Mouse (Mus musculus) cerebellum, adult 8-10 months (tissue): ENCODE data around the gene Gyg.
A peak's percentile ranks its signal among the peaks of the same experiment; 100 is the strongest.

Source experiments
- DNase-seq: peaks from one replicate; pipeline ENCODE4 v3.0.0; 2022

Gyg gene

DNA sequence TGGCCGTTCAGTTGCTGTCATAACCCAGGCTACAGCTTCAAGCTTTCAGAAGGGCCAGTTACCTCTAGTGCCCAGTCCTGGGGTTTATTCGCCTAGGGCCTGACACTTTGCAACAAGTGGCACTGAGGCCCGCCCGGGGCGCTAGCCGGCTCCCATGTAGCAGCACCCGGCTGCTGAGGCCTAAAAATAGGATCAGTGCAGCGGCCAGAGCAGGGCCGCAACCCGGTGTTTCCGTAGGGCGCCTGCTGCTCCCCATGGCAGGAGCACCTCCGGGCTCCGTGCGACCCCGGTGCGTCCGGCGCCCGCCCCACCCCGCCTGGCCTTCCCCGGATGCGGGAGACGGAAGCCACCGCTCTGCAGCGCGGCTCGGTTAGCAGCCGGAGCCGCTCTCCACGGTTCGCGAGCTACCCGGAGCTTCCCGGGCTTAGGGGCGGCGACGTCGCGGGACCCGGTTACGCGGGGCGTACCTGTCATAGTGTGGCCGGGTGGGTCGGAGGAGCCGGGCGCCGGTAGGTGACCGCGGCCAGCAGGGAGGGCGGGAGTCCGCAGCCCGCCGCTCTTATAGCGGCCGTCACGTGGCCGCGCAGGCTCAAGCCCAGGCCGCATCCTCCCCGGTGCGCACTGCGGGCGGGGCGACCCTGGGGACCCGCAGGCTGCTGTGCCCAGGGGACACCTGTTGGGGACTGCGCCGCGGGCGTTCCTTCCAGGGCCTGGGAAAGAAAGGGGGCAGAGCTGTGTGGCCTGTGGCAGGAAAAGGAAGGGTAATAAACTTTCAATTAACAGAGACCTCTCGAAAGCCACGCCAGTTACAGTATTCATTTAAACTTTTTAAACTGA, at the start of gene Gyg:
Gyg (minus strand) TSS at position 787 of the 837 bp plus-strand sequence.
- DNase-seq, result peak; percentile 26

DNA sequence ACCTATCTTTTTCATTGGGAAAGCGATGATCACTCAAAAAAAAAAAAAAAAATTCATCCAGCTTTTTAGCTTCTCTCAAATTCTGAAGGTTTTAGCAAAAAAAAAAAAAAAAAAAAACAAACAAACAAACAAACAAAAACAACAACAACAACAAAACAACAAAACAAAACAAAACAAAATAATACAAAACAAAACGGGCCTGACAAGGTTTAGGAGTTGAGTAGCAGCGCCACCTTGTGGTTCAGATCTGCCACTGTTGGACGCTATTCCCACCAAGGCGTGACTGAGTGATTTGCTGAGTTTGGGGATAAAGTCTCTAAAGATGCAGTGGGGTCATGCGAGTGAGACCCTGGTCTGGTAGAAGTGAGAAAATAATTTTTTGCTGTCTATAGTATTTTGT, 43.8 kb upstream of the Gyg start:
- DNase-seq, result peak; percentile 25

DNA sequence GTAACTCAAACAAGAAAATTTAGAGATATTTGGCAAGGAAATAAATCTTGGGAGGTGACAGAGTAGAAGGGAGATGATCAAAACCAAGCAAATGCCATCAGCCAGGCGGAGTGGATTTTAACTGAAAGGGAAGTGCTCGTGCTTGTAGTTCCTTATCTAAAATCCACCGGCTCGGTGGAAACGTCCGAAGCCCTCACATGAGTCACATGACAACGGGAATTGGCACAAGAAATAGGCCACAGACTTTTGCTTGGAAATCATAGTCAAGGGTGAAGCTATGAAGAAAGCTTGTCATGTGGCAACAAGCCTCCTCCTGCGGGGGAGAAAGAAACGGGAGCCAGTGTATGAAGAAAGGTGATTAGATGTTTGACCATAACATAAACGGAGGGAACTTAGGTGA, 42.8 kb upstream of the Gyg start:
- no peak for DNase-seq

DNA sequence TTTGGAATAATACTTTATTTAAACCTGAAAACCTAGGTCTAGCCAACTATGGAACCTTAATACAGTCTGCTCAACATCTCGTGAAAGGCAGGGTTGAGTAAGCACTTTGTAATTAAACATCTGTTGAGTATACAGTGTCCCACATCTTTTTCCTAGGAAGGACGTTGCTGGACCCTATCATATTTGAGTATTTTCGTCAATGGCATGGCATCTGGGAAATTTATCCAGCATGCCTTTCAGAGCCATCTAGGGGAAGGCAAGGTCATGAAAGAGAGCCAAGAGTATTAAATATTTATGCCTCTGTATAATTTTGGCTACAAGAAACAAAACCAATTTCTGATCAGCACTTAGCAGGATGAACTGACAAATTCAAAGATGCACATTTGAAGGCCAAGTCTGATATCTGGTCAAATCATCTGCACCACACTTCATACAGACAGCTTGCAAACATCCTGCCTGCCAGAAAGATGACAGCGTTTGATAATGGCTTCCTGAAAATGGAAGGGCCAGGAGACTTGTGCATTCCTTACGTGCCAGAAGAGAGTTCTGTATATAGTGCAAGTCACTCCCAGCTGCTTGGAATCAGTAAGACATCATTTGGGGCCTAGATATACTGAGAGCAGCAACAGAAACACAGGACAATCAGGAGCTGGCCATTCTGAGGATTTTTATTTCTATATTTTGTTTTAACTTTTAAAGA, 34.0 kb upstream of the Gyg start:
- DNase-seq, result no peak

DNA sequence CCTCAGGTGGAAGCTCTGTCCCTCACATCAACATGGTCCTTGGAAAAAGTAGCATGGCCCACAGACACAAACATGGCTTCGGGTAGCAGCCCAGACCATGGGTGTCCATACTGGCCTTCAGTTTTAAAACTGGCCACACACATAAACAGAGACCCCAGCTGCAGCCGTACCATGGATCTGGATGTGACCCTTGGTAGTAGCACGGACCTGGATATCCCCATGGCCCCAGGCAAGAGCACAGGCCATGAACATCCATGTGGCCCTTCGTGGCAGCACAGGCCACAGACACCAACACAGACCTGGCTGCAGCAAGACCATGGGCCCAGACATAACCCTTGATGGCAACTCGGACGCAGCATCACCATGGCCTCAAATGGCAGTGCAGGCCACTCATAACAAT, 17.3 kb upstream of the Gyg start:
- no peak for DNase-seq

DNA sequence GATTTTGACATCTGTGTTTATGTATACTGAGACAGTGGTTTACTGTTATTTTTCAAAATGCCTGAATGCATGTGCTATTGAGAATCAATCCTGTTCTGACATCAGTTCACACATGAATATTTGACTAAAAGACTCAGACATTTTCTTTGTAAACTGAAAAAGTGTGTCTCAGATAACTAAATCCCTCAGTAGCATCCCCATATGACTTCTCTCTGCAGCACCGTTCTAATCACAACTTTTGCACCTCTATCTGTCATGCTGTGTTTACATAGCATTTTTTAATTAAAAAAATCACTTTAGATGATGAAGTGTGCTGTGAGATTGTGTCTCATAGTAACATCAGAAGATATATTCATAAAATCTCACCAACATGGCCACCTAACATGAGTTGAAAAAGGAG, 12.4 kb upstream of the Gyg start:
- DNase-seq, result no peak

DNA sequence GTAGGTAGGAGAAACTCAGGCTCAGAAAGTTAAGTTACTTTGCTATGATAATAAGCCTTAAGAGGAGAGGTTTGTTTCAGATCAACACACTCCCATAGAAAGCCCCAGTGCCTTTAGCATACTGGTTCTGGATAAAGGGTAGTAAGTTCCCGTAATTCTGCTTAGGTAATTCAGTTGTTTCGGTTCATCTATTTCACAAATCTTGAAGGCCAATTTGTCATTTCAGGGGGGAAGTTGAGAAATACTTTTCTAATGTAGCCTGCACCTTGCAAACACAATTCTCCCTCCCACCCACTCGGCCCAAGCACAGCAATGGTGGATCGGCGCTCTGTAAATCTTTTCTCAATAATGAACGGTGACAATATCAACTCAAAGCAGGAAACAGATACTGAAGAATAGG, 359 bp upstream of the Gyg start:
- DNase-seq, result no peak

DNA sequence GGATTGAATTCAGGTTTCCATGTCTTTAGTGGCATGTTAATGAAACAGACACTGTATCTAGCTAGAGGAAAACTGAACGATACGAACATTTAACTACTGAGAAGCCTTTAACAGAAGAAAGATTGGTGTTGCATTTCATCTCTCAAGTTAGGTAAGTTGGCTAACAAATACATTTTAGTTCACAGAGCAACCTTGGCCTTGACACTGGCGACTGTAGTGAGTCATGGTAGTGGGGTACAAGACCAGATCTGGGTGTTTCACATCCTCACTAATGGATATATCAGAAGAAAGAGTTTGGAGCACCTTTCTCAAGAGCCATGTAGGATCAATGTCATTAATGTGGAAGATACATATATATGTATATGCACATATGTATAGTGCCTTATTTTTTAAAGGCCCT, 3.5 kb downstream of the Gyg start:
- no peak for DNase-seq

DNA sequence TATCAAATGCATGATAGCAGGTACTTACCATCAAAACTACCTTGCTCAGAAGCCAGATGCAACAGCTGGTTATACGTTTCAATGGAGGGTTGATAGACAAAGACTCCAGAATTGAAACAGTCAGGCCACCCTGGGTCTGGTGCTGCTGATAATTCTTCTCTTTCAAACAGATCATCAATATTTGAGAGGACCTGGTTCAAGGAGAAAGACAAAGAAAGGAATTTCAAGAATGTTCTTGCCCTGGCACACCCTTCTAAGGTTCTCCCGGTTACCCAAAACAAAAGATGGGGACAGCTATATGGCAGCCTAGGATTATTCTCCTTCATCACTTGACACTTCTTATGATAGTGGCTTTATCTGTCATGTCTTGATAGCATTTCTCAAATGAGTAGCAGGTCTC, 4.6 kb downstream of the Gyg start:
- no peak for DNase-seq

DNA sequence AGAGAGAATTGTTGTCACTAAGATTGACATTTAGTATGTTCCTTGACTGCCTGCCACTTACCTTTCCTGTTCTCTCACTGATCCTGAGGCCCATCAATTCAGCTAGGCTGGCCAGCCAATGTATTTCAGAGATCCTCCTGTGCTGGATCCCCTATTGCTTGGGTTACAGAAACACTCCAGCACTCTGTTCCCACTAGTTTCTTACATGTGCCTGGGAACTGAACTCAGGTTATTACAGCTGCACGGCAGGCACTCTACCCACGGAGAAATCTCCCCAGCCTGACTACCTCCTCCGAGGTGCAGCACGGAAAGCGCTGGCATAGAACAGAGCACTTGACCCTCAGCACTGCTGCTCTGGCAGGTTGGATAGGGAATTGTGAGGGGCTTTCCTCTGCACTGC, 7.5 kb downstream of the Gyg start:
- DNase-seq, result no peak

DNA sequence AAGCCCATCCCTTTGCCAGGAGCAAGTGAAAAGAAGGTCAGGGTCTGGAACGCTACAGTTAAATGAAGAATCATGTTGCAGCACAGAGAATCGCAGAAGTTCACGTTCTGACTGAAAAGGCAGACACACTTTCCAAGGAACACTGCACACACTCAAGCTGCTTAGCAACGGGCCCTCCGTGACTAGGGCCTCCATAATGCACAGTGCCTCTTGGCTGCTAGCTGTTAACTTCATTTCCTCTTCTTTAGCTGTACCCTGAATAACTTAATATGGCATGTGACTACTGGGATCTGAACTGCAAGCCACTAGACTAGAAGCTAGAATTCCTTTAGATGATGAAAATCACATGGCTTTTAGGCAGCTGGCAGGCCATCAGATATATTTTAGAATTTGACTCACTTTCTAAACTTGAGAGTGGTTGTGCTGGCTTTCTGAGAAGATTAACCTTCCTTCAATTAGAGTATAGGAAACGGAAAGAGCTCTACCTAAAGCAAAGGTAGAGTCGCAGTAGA, 8.2 kb downstream of the Gyg start:
- DNase-seq, result no peak

DNA sequence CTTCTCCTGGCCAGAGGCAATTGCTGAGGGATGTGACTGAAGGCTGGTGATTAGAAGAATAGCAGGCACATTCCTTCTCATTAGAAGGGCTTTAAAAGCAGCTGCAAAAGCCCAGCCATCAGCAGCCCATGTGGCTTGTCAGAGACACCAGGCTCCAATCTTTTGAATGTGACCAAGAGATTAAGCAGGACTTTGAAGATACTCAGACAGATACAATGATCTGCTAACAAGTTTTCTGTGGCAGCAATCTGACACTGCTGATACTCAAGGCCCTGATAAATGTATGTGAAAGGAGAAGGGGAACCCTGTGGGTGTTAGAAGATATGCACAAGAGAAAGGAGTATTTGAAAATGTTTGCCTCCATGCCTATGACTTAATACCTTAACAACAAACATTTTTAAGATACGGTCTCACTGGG, 9.4 kb downstream of the Gyg start:
- no peak for DNase-seq

DNA sequence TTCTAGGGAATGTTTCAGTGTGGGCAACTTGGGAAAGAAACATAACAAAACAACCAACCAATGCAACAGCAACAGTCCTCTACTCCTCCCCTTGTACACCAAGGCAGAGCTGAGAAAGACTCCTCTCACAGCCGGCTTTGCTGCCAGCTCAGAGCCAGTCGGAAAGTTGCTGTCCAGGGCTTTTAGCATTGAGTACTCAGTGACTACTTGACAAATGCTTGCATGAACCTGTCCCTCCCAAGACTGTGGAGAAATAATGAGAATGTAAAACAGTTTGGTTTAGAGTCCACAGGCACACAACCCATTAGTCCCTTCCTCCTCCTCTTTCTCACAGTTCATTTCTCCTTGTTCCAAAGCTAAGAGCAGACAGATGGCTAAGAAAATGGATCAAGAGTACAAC, 10.7 kb downstream of the Gyg start:
- DNase-seq, result no peak

DNA sequence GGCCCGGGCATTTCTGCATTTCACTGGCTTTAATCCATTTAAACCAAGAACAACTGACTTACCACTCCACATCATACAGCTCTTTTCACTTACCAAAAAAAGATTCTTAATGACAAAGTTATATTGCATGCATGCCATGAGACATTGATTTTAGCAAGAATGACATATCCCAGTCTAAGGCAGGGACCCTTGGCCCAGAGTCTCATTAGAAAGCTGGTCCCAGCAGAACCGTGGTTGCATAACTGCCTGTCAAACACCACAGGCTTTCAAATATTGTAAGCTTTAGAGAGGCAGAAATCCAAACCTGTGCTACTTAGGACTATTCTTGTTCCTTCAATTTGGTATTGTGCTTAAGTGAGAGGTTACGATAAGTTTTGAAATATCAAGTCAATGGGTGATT, 11.4 kb downstream of the Gyg start:
- DNase-seq, result no peak

DNA sequence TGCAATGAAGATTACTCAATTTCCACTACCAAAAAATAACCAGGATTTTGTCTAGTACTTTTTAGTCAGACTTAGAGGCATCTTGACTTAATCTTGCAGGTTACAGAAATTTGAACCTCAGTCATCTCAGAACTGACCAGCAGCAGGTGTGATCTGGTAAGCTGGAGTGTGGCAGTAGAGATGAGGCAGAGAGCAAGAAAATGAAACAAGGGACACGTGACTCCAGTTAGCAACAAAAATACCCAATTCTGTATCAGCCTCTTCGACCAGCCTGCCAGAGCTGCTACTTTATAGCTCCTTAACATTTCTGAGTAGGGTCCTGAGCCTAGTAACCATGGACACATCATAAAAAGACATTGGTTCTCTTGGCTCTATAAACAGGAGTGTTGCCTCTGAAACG, 12.5 kb downstream of the Gyg start:
- DNase-seq, result no peak

DNA sequence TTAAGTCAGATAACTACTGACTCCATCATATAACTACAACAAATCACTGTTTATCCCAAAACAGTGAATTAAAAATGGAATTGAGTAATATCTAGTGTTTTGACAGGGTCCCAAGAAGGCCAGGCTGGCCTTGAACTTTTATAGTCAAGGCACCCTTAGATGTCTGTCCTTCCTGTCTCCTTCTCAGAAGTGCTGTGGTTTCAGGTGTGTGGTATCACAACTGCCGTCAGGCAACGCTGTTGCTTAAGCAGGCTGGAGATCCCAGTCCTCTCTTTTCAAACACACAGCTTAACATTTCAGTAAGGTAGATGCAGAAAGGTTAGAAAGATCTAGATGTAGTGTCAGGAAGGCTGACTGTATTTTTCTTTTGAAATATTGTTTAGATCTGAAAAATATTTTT, 13.0 kb downstream of the Gyg start:
- DNase-seq, result no peak

DNA sequence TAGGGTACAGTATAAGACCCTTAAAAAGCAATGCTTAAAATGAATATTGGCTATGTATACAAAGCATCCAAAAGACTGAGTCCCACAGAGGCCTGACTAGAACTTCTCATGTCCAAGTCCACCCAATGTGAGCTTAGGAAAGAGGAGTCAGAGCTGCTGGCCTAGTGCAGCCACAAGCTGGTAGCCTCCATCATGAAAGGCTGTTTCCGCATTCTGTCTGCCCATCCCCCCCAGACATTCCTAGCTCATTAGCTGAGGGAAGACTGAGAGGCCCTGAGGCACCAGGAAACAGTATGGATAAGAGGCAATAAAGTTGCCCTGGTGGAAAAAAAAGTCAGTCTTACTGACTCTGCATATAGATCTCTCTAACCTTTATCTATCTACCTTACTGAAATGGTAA, 13.4 kb downstream of the Gyg start:
- DNase-seq, result no peak

DNA sequence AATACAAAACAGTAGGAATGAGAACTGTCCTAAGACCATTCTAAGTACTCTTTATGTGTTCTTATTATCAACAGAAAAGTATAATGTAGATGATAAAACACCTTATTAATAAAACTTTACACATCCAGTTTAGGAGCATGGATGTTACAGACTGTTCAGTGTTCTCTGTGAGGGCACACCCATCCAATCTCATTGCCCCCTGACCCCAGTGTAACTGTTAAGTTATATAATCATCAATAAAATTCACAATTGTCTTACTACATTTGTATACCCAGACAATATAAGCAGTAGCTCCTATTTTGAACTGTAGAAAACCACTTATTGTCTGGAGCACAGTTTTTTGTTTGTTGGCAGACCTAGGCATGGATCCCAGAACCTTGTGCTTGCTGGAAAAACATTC, 13.9 kb downstream of the Gyg start:
- no peak for DNase-seq

DNA sequence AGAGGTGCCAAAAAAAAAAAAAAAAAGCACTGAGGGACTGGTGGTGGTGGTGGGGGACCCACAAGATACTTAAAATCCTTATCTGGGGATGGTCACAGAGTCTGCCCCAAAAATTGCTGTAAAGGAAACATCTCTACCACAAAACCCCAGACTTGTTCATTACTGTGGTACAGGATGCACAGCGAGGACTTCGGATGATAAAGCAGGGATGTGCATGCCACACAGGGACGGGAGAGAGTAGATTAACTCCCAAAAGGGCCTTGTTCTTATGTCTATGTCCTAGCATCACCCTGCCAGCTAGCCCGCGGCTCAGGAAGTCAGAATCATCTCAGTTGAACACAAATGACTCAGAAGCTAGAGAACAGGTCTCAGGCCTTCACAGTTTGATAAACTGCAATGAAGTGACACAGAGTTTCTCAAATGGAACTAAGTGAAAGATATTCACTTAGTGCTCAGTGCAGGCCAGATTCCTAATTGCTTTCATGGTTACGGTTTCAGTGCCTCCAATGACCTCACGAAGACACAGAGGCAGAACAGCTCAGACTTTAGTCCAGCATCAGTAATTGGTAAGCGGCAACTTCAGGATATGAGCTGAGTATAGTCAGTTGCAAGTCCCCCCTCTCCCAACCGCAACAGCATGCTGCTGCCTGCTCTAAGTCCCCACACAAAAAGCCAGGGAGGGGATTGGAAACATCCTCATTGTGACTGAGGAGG, 18.1 kb downstream of the Gyg start:
- no peak for DNase-seq

DNA sequence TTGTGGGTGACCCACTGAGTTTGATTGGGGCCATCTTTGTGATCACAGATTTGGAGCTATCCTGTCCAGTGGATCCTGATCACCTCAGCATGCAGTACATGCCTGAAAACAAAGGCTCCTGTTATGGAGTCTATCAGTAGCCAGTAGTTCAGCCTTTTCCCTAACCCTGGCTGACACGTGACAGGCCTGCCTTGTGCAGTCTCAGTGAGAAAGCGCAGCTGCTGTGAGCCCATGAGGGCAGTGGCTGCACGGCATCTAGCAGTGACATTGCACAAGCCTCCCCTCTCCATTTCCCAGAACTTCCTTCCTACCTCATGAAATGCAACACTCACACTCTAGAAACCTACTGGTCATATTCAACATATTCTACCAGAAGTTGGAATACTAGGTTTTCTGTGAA, 20.6 kb downstream of the Gyg start:
- DNase-seq, result no peak

DNA sequence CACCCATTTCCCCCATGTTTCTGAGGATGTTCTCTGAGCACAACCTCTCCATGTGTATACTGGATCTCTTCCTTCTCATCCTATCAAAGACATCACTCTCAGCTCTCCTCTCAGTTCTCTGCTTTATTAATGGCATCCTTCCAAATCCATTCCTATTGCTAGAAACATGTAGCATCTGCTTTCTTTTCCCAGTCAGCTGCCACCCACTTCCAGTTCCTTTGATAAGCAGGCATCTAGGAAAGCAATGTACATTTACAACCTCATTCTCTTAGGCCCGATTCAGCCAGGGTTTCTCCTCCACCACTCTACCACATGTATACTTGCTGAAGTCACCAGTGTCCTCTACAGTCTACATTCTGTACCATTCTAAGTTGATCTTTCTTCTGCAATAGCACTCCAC, 21.4 kb downstream of the Gyg start:
- DNase-seq, result no peak

DNA sequence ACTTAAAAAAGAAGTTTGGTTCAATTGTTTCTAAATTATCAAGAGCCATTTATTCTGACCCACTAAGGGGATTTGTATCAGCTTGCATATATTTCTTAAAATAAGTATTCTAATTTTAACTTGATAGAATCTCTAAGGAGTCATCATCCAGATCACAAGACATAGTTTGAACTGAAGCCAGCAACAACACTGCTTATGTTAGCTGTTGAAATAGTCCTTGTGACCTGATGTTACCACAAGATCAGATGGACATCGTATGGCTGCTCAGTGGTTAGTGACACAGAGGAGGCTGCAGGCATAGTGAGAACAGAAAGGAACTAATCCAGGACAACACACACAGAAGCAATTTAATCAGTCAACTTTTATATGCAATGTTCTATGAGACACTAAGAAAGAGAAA, 22.4 kb downstream of the Gyg start:
- DNase-seq, result no peak

DNA sequence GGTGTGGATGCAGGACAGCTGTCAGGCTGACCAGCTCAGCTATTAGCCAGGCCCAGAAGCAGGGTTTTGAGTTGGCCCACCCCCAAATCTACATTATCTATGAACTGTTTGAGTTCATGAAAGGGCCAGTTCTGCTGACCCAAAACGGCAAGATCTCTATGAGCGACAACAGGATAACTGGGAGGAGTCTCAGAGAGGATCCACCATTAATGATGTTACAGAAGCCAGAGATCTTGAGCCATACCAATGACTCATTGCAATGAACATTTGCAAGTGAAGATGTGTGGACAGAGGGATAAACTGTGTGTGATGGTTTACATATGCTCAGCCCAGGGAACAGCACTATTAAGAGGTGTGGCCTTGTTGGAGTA, 23.8 kb downstream of the Gyg start:
- DNase-seq, result no peak
